Mouse (Mus musculus) embryonic facial prominence, embryonic 11.5 days (tissue): ENCODE results near the gene Prss8. TPM values are rescaled to one million over a fixed set of nuclear protein-coding genes. Genes with fewer than 3 reads are reported as not detected.
A peak's percentile ranks its signal among the peaks of the same experiment; 100 is the strongest.
"Not testable (repeated sequence)": the region's sequence is repeated elsewhere in the genome, so short reads cannot be mapped to it uniquely, and the experiment has no call there.

ENCODE experiments used
- ATAC-seq: fragments of 200-750 bp; cut with Nextera tagmentation; replicated peaks from 2 replicates; pipeline ENCODE4 v1.8.0; 2017; ENCODE audit warnings: low read depth; ENCODE audit not compliant: insufficient number of reproducible peaks, low FRiP score, low TSS enrichment
- DNase-seq: peaks from one replicate; pipeline ENCODE4 v3.0.0-alpha.2; 2015; ENCODE audit warnings: low spot score
- H3K27ac ChIP-seq: fragments of 300-500 bp; sonication (generic); replicated peaks from 2 replicates; pipeline ENCODE4 v1.5.1; 2014; ENCODE audit warnings: mild to moderate bottlenecking, low read depth, low read length, control low read depth
- H3K27me3 ChIP-seq: fragments of 300-500 bp; sonication (generic); 2 replicates; pipeline ENCODE4 v1.6.1; 2014; ENCODE audit warnings: mild to moderate bottlenecking, low read length, moderate library complexity, mixed read lengths; ENCODE audit not compliant: control insufficient read depth, insufficient read depth
- H3K36me3 ChIP-seq: fragments of 300-500 bp; sonication (generic); replicated peaks from 2 replicates; pipeline ENCODE4 v1.6.1; 2014; ENCODE audit warnings: low read depth, mild to moderate bottlenecking, low read length, moderate library complexity, mixed read lengths; ENCODE audit not compliant: control insufficient read depth, insufficient read depth
- H3K4me1 ChIP-seq: fragments of 300-500 bp; sonication (generic); 2 replicates; pipeline ENCODE4 v1.6.1; 2014; ENCODE audit warnings: low read length, mixed read lengths; ENCODE audit not compliant: control insufficient read depth, insufficient read depth
- H3K4me2 ChIP-seq: fragments of 300-500 bp; sonication (generic); 2 replicates; pipeline ENCODE4 v1.6.1; 2014; ENCODE audit warnings: low read depth, mild to moderate bottlenecking, control low read depth, low read length, moderate library complexity
- H3K4me3 ChIP-seq: fragments of 300-500 bp; sonication (generic); 2 replicates; pipeline ENCODE4 v1.5.1; 2014; ENCODE audit warnings: low read depth, low read length, control low read depth
- H3K9ac ChIP-seq: fragments of 300-500 bp; sonication (generic); replicated peaks from 2 replicates; pipeline ENCODE4 v1.6.1; 2014; ENCODE audit warnings: mild to moderate bottlenecking, control low read depth, low read length
- H3K9me3 ChIP-seq: fragments of 300-500 bp; sonication (generic); replicated peaks from 2 replicates; pipeline ENCODE4 v1.6.1; 2016; ENCODE audit warnings: mild to moderate bottlenecking, low read length, inconsistent platforms, mixed read lengths; ENCODE audit not compliant: control insufficient read depth
- WGBS: fragments of 180-500 bp; shearing (Covaris S2); extraction: QIAGEN DNeasy Blood & Tissue Kit; methylation state at CpG from one replicate; pipeline ENCODE4 v1.1.7; 2014; 5-methylcytosine and 5-hydroxymethylcytosine counted together
- polyA plus RNA-seq: library from polyadenylated mRNA; unstranded; fragments of >200 nt; fragmentation: Nextera tagmentation; extraction: Ambion mirVana; gene quantifications from 2 replicates; pipeline ENCODE4 v1.2.1, GENCODE M21; 2014

Gene Prss8
- polyA plus RNA-seq, 1 experiment from 2014 or later = 9.0 TPM

DNA sequence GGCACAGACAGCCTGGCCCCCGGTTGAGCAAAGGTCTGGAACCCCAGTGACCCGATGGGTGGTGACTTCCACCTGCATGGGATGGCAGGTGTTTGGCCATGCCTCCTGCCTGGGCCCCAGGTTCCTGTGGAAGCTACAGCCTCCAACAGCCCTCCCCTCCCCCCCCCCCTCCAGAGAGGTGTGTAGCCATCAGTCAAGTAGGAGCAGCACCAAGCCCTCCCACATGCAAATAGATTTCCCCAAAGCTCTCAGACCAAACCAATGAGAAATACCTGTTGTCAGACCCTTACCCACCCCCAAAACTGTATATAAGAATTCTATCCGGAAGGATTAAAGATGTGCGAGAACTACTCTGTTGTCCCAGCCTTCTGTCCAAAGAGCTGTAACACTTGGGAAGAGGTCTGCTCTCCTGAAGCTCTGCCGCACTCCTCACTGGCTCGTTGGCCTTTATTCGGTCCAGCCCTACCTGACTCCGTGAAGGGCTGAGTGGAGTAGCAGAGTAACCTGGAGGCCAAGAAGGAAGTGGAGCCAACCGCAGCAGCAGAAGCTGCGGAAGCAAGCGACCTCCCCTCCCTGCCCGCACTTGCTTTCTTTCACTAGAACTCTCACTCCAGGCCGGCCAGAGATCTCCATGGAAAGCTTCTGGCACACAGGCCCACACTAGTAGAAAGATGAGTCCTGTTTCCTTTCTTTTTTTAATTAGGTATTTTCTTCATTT, 23.1 kb upstream of the Prss8 start:
- ATAC-seq (no peak), DNase-seq (no peak)
- whole genome bisulfite sequencing = 43% methylated on average over 13 of the region's 13 CpGs
- no peaks in the 10 kb centered on the region for H3K27me3 ChIP-seq
- no peak overlapping the region for H3K9ac ChIP-seq
- no peaks in the 10 kb centered on the region for H3K36me3 ChIP-seq
- H3K27ac ChIP-seq = no peak overlapping the region
- H3K4me3 ChIP-seq = no peak overlapping the region
- no peak overlapping the region for H3K4me2 ChIP-seq
- H3K9me3 ChIP-seq = no peaks in the 10 kb centered on the region
- H3K4me1 ChIP-seq = no peaks in the 10 kb centered on the region

DNA sequence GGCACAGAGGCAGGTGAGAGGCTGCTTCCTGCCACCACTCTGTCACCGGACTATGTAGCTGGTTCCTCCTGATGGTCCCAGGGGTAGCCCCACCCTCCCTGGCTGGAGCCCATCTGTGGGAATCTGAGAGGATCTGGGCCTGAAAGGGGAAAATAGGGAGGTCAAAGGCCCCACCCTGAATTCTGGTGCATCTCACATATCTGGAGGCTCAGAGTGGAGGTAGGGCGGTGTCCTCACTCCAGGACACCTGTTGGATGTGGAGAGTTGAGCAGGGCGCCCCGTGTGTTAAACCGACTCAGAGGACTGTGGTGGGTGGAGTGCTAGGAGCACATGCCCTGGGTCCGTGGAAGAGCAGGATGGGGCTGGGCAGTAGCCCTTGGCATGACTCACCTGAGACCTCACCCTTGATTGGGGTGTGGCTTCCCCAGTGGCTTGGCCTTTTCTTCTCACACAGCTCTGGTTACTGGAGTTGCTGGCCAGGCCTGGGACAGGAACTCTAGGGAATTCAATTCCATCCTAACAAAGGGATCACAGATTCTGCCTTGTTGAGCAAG, 16.6 kb upstream of the Prss8 start, which contains the start of gene Prss36:
Gene Prss36, minus strand, starts transcription at position 256 of the 554 bp plus-strand sequence.
- 67% methylated on average over 6 of the region's 6 CpGs for WGBS
- no peak within 1 kb of the TSS for H3K4me3 ChIP-seq
- H3K4me1 ChIP-seq = no peaks in the 10 kb centered on the region
- no peak for DNase-seq
- no peak within 1 kb of the TSS for H3K4me2 ChIP-seq
- no peak within 1 kb of the TSS for H3K9ac ChIP-seq
- no peaks in the 10 kb centered on the region for H3K36me3 ChIP-seq
- no peak within 1 kb of the TSS for H3K27ac ChIP-seq
- ATAC-seq = no peak
- H3K9me3 ChIP-seq = no peaks in the 10 kb centered on the region
- H3K27me3 ChIP-seq = peaks cover 16% of the 10 kb centered on the region

DNA sequence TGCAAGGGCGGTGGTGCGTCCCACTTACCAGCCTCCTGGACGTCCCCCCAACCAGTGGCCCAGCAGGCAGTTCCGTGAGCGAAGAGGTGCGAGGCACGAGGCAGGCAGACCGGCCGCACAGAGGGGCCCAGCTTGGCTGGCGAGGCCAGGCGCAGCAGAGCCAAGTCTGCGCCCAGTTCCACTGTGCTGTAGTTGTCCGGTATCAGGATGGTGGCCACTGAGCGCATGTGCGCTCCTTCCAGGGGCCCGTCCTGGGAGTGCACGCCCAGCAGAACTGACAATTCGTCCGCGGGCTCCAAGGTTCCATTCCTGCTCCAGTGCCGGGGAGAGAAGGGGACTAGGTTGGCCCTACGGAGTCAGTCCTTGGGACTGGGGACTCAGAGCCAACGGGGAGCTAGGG, 14.7 kb upstream of the Prss8 start:
- no peak overlapping the region for H3K4me3 ChIP-seq
- peaks cover 16% of the 10 kb centered on the region for H3K27me3 ChIP-seq
- no peak overlapping the region for H3K4me2 ChIP-seq
- H3K9me3 ChIP-seq = no peaks in the 10 kb centered on the region
- ATAC-seq (no peak), DNase-seq (no peak)
- H3K4me1 ChIP-seq = no peaks in the 10 kb centered on the region
- H3K27ac ChIP-seq = no peak overlapping the region
- 12% methylated on average over 23 of the region's 23 CpGs for WGBS
- no peaks in the 10 kb centered on the region for H3K36me3 ChIP-seq
- H3K9ac ChIP-seq = 0 out of 2 replicates have a peak overlapping the region, but pooled peaks have one; percentile 1

DNA sequence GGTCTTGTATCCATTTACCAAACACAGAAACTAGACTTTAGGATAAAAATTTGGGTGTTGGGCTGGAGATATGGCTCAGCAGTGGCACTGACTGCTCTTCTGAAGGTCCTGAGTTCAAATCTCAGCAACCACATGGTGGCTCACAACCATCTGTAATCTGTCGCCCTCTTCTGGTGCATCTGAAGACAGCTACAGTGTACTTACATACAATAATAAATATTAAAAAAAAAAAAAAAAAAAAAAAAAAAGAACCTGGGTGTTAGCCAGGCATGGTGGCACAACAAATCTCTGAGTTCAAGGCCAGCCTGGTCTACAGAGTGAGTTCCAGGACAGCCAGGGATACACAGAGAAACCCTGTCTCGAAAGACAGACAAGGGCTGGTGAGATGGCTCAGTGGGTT, 12.2 kb upstream of the Prss8 start:
- H3K27ac ChIP-seq, H3K4me3 ChIP-seq, ATAC-seq, H3K9ac ChIP-seq, H3K9me3 ChIP-seq, DNase-seq, H3K4me2 ChIP-seq, H3K4me1 ChIP-seq, H3K36me3 ChIP-seq: not testable (repeated sequence)
- WGBS = 49% methylated on average over 2 of the region's 2 CpGs
- H3K27me3 ChIP-seq = peaks cover 16% of the 10 kb centered on the region

DNA sequence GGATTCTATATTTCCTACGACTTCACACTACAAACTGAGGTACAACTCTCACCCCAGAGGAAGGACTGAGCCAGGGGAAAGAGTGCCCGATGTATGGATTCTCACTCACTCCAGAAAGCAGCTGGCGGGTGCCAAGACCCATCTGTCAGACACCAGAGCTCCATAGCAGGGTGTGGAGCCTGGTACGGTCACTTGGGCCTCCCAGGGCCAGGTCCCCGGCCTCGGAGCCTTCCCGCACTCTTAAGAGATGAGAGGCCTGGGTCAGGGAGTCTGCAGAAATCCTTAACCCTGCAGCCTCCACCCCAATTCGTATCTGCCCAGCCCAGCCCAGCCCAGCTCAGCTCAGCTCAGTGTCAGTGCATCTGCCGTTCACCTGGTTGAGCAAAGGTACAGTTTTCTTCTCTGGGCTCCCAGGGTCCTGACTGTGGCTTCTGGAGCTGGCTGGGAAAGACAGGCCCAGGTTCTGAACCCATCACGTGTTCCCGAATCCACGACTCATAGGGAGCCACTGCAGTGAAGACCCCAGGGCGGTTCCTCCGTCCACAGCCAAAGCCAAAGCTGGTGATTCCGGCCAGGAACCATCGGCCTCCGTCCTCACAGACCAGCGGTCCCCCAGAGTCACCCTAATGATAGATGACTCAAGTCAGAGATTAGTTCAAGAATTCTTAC, 6.4 kb upstream of the Prss8 start:
- no peaks in the 10 kb centered on the region for H3K4me1 ChIP-seq
- peak overlapping the region; percentile 97 for H3K4me2 ChIP-seq
- no peaks in the 10 kb centered on the region for H3K27me3 ChIP-seq
- WGBS = 59% methylated on average over 18 of the region's 18 CpGs
- peak overlapping the region; percentile 71 for H3K4me3 ChIP-seq
- H3K9me3 ChIP-seq = no peaks in the 10 kb centered on the region
- no peaks in the 10 kb centered on the region for H3K36me3 ChIP-seq
- H3K9ac ChIP-seq = peak overlapping the region; percentile 80
- no peak for ATAC-seq
- no peak for DNase-seq
- H3K27ac ChIP-seq = no peak overlapping the region; the same call in 1 of the 2 replicates

DNA sequence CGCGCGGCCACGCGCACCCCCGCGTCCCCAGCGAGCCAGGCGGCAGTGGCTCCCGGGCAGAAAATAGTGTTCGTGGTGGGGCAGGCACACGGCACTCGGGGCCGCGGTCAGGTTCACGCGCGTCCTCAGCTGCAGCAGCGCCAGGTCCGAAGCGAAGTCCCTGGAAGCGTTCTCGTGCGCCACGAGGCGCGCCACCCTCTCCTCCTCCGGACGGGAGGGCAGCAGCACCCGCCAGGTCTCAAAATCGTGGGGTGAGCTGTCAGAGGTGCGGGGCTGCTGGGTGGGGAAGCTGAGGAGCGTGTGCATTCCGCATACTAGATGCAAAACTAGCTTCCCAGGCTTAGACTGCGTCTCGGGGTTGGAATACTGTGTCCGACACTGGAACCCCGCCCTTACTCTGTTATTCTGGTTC, 5.8 kb upstream of the Prss8 start:
- no peaks in the 10 kb centered on the region for H3K9me3 ChIP-seq
- no peaks in the 10 kb centered on the region for H3K4me1 ChIP-seq
- peak overlapping the region; percentile 97 for H3K4me2 ChIP-seq
- under 1% methylated on average over 37 of the region's 38 CpGs for WGBS
- ATAC-seq (peak; percentile 32), DNase-seq (peak; percentile 25)
- H3K4me3 ChIP-seq = peak overlapping the region; percentile 71
- no peaks in the 10 kb centered on the region for H3K36me3 ChIP-seq
- H3K9ac ChIP-seq = peak overlapping the region; percentile 80
- peak overlapping the region; percentile 47; the same call in 1 of the 2 replicates for H3K27ac ChIP-seq
- H3K27me3 ChIP-seq = no peaks in the 10 kb centered on the region

DNA sequence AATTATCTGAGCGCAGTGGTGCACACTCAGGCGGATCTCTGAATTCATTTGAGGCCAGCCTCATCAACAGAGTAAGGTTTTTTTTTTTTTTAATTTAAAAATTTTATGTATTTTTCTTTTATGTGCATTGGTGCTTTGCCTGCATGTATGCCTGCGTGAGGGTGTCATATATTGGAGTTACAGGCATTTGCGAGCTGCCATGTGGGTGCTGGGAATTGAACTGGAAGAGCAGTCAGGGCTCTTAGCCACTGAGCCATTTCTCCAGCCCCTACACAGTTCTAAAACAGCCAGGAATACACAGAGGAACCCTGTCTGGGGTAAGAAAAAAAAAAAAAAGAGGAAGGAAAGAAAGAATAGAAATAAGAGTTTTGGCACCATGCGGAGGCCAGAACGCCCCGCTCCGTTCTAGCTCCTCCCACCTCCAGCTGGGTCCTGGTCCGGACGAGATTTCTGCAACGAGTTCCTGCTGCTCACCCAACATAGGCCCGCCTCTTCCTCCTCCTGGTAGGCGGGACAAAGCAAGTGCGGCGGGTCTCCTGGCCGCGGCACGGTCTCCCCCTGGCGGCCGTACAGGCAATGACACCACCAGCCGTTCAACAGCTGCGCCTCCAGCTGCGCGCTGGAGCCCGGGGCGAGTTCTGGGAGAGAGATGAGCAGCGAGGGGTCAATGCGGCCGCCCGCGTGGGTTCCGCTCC, 5.3 kb upstream of the Prss8 start:
- H3K27ac ChIP-seq = peak overlapping the region; percentile 47; the same call in 1 of the 2 replicates
- ATAC-seq = peak; percentile 85

More for the DNA sequence above, 5.3 kb upstream of the Prss8 start:
- Histone ChIP-seq H3K4me3 (peak overlapping the region; percentile 71), H3K27me3 (no peaks in the 10 kb centered on the region), H3K36me3 (no peaks in the 10 kb centered on the region), H3K4me2 (peak overlapping the region; percentile 97), H3K4me1 (no peaks in the 10 kb centered on the region), H3K9ac (peak overlapping the region; percentile 80), H3K9me3 (no peaks in the 10 kb centered on the region)
- peak; percentile 96 for DNase-seq
- WGBS = 6% methylated on average over 32 of the region's 32 CpGs
